8 mouse cellular contexts compared by ENCODE assay signal in the genomic region with DNA sequence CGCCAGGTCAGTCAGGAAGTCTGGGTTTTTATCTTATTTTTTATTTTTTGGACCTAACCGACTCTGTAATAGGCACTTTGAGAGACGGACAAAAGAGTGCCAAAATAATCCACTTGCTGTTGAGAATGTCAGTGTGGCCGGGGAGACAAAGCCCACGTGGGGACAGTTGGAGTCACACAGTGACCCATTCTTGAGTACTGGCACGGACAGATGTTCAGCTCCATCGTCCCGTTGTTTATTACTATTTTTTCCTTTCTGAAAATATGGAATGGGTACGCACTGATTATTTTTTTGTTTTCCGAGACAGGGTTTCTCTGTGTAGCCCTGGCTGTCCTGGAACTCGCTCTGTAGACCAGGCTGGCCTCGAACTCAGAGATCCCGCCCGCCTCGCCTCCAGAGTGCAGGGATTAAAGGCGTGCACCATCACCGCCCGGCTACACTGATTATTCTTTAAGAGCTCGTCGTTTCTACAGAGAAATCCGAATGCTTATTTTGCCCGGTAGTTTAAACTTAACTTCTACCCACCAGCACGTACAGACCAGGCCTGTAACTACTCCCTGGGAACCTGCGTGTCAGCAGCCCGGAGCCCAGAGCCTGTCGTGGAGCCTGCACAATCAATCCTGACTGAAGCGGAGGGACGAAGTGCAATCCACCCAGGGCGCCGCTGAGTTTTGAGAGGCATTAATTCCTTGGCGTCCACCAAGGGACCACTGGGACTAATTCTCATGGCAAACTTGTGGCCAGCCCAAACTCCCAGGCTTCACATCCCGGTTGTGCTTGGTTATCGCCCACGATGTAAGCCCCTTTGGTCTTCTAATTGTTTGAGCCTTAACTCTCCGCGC. TPM values are rescaled to one million over a fixed set of nuclear protein-coding genes. Genes with fewer than 3 reads are reported as not detected.
DNase-seq lines count a peak whose midpoint lies in the region; ATAC-seq and TF ChIP-seq lines count a peak whose summit lies in the region.

No protein-coding gene starts in this region.

- TF ChIP-seq CTCF in gastrocnemius, adult 2 months (IDR thresholded peaks at IDR 0.05), result no peak

- peak overlapping the region; percentile 88 for H3K4me2 ChIP-seq in liver, embryonic 13.5 days
- peak overlapping the region; percentile 84 for H3K4me2 ChIP-seq in neural tube, embryonic 15.5 days

- ATAC-seq in liver, embryonic 13.5 days (ENCODE audit: low read depth), result peak; percentile 29; the same call in 1 of the 2 replicates
- peak; percentile 35; the same call in 1 of the 2 replicates for ATAC-seq in neural tube, embryonic 15.5 days (ENCODE audit: low FRiP score)

- 3% methylated on average over 36 of the region's 36 CpGs for WGBS in liver, embryonic 13.5 days (ENCODE audit: insufficient replicate concordance)
- 3% methylated on average over 36 of the region's 36 CpGs for WGBS in neural tube, embryonic 15.5 days

- H3K4me3 ChIP-seq in gastrocnemius, adult 2 months, result peak overlapping the region; percentile 96
- H3K4me3 ChIP-seq in liver, embryonic 13.5 days (replicated peaks), result peak overlapping the region; percentile 90
- peak overlapping the region; percentile 77 for H3K4me3 ChIP-seq in neural tube, embryonic 15.5 days (replicated peaks)

- H3K27me3 ChIP-seq in liver, embryonic 13.5 days, result no peaks in the 10 kb centered on the region
- no peaks in the 10 kb centered on the region for H3K27me3 ChIP-seq in neural tube, embryonic 15.5 days (replicated peaks)

- DNase-seq in gastrocnemius, adult 2 months, result peak; percentile 24
- no peak for DNase-seq in gastrocnemius, postnatal 10 days
- DNase-seq in CD4-positive helper T cell, adult 2 months (ENCODE audit: low read depth, low spot score), result peak; percentile 12
- DNase-seq in cerebellum, postnatal 36 days, result peak; percentile 9 to 10
- DNase-seq in heart, postnatal 10 days, result peak; percentile 2 to 12
- DNase-seq in liver, embryonic 13.5 days, result peak; percentile 15
- DNase-seq in left cerebral cortex, adult 8-10 months (ENCODE audit: low spot score in 2 of 2), result no peak

- H3K9ac ChIP-seq in liver, embryonic 13.5 days, result peak overlapping the region; percentile 94
- peak overlapping the region; percentile 94 for H3K9ac ChIP-seq in neural tube, embryonic 15.5 days (replicated peaks)

- peaks cover 19% of the 10 kb centered on the region for H3K36me3 ChIP-seq in liver, embryonic 13.5 days
- H3K36me3 ChIP-seq in neural tube, embryonic 15.5 days, result peaks cover 10% of the 10 kb centered on the region

- H3K9me3 ChIP-seq in liver, embryonic 13.5 days (replicated peaks), result no peaks in the 10 kb centered on the region
- H3K9me3 ChIP-seq in neural tube, embryonic 15.5 days (replicated peaks), result no peaks in the 10 kb centered on the region

- peak overlapping the region; percentile 92 for H3K27ac ChIP-seq in gastrocnemius, adult 2 months
- H3K27ac ChIP-seq in liver, embryonic 13.5 days, result peak overlapping the region; percentile 93
- peak overlapping the region; percentile 91 for H3K27ac ChIP-seq in neural tube, embryonic 15.5 days (replicated peaks)

- intact Hi-C loops in gastrocnemius, adult 2 months (cut with DNase I), result loop anchor here (5.0 kb wide), 2 partner anchors 62 to 132 kb away; a partner anchor contains a TSS
- intact Hi-C loops in heart, postnatal 10 days (cut with DNase I), result loop anchor here (2.0 to 5.0 kb wide), 2 partner anchors 62 to 122 kb away; a partner anchor contains a TSS

- H3K4me1 ChIP-seq in liver, embryonic 13.5 days (replicated peaks), result peaks cover 57% of the 10 kb centered on the region
- peaks cover 46% of the 10 kb centered on the region for H3K4me1 ChIP-seq in neural tube, embryonic 15.5 days

RNA-seq across cellular contexts. Expression of a gene that starts 0.8 kb away (rescaled TPM):
- total RNA-seq in gastrocnemius, adult 2 months (2021), result 10 to 100 TPM; 14.2 to 14.8 TPM
- total RNA-seq in gastrocnemius, postnatal 10 days (2021), result 10 to 100 TPM; 20.7 to 21.5 TPM
- 10 to 100 TPM; 27.6 to 29.5 TPM for total RNA-seq in heart, postnatal 10 days (2021)
- polyA plus RNA-seq in liver, embryonic 13.5 days (2015; fragmentation: Nextera tagmentation; extraction: Ambion mirVana), result 23.2 and 27.9 TPM in 2 replicates
- polyA plus RNA-seq in neural tube, embryonic 15.5 days (2015; fragmentation: Nextera tagmentation; extraction: Ambion mirVana), result 38.9 and 40.4 TPM in 2 replicates
- total RNA-seq in left cerebral cortex, adult 8-10 months (2022), result 10 to 100 TPM; 34.8 to 44.0 (median 41.8) TPM

RNA-seq across cellular contexts. Expression of a gene that starts 0.8 kb away (rescaled TPM):
- total RNA-seq in gastrocnemius, adult 2 months (2021), result 100 to 1,000 TPM; 122 to 148 TPM
- total RNA-seq in gastrocnemius, postnatal 10 days (2021), result 10 to 100 TPM; 75.6 to 76.3 TPM
- 10 to 100 TPM; 69.9 to 75.5 TPM for total RNA-seq in heart, postnatal 10 days (2021)
- polyA plus RNA-seq in liver, embryonic 13.5 days (2015; fragmentation: Nextera tagmentation; extraction: Ambion mirVana), result 92.0 and 102 TPM in 2 replicates
- polyA plus RNA-seq in neural tube, embryonic 15.5 days (2015; fragmentation: Nextera tagmentation; extraction: Ambion mirVana), result 146 and 170 TPM in 2 replicates
- total RNA-seq in left cerebral cortex, adult 8-10 months (2022), result 10 to 100 TPM; 66.1 to 80.1 (median 76.6) TPM

Comparison
In these comparisons a context has a peak if more than half of its experiments do, and no peak if none do; other contexts are left out.
1. DNase-seq: peak in gastrocnemius, adult 2 months (single experiment), CD4-positive helper T cell, adult 2 months (single experiment), cerebellum, postnatal 36 days (2 of 2), heart, postnatal 10 days (2 of 2) and liver, embryonic 13.5 days (single experiment); none in gastrocnemius, postnatal 10 days (single experiment) and left cerebral cortex, adult 8-10 months (0 of 2).
2. Peak in every context shown above with its lines, with median percentiles within 50 percentile points of each other: H3K27ac ChIP-seq and H3K4me3 ChIP-seq.